Mouse (Mus musculus) adrenal gland (tissue): Measurements from ENCODE around the gene Tex52.

Experiments
- intact Hi-C: fragments of 180-260 bp; cut with DNase I; formaldehyde crosslinking; loops from one replicate; pipeline ENCODE4 v1.15.1; 2025
- long read RNA-seq, 2 experiments: library from polyadenylated mRNA; unstranded; transcript quantifications; one replicate each; pipeline ENCODE4 v2.0.0; 2020; ENCODE audit warnings: borderline replicate concordance in 1 of 2; ENCODE audit not compliant: insufficient replicate concordance in 1 of 2

Tex52 gene
- long read RNA-seq, experiment 1 = 0 reads
- long read RNA-seq, experiment 2 = 0 reads

DNA sequence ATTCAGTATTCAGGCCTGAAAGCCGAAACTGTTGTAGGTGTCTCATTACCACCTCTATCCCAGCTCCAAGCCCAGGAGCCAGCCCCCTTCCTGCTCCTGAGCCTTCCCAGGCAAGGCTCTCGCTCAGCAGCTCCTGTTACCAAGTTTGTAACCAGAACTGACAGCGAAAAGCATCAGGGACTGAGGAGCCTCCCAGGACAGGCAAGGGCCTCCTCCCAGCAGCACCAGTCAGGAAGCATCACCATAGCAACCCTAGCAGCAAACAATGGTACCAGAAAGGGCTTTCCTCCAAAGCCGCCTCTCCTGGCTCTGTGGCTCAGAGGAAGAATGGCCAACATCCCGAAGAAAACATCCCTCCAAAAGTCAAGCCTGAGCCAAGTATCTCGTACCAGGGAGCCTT is at the start of gene Tex52, which contains the start of gene Gm44596:
Tex52 (plus strand) TSS at position 265 of the 400 bp plus-strand sequence.
Gm44596 (plus strand) TSS at position 312 of the 400 bp plus-strand sequence.
- intact Hi-C loops = no loop called here

DNA sequence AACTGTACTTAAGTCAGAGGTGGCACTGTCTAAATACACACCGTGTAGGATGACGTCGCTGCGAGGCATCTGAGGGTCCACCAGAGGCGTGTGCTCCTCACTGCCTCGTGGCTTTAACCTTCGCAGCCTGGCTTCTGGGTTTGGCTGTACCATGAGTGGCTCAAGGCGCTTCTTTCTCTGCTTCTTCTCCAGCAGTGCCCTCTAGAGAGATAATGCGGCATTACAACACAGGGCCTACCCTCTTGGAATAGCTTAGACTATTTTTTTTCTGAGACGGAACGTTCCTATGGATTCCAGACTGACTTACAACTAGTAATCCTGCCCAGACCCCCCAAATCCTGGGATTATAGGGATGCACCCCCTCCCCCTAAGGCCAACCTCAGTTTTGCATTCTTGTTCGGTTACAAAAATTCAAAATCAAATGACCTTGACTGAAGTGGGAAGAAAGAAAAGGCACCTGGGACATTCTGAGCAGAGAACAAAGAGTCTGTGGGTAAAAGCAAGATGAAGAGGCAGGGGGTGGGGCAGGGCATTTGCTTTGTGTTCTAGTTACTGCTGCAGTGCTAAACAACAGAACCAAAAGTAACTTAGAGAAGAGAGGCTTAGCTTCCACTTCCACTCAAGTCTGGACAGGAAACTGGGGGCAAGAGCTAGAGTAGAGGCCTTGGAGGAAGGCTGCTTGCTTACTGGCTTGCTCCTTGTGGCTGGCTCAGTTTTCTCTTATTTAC is 40.7 kb upstream of the Tex52 start:
- intact Hi-C loops = no loop called here

DNA sequence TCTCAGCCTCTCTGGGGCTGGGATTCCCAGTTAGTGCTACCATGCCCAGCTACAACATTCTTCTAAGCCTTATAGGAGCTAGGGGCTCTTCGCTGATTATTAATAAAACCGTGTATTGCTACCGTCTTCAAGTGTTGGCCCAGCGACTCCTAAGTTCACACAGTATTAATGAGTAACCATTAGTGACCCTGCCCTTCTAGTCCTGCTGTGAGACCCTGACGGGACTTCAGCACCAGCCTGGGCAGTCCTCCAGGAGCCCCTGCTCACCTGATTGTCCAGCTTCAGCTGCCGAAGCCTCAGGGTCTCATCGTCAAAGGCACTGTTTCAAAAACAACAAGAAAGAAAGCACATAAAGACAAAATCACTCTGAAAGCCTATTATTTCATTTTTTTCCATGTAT is 37.8 kb upstream of the Tex52 start:
- intact Hi-C loops = no loop called here

DNA sequence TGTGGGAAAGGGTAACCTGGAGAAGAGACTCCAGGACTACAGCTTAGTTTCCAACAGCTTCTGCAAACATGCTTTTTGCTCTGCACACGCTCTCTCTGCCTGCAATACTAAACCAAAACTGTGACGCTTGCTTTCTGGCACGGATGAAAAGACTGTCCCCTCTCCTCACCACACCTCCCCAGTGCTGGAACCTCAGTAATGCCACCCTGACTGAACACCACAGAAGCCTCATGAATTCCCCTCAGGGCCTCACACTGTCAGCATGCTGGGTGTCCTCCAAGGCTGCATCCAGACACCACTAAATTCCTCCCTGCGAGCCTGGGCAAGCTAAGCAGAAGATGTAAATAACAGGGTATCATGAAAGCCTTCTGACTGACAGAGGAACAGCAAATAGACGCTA is 36.4 kb upstream of the Tex52 start:
- intact Hi-C loops = no loop called here

DNA sequence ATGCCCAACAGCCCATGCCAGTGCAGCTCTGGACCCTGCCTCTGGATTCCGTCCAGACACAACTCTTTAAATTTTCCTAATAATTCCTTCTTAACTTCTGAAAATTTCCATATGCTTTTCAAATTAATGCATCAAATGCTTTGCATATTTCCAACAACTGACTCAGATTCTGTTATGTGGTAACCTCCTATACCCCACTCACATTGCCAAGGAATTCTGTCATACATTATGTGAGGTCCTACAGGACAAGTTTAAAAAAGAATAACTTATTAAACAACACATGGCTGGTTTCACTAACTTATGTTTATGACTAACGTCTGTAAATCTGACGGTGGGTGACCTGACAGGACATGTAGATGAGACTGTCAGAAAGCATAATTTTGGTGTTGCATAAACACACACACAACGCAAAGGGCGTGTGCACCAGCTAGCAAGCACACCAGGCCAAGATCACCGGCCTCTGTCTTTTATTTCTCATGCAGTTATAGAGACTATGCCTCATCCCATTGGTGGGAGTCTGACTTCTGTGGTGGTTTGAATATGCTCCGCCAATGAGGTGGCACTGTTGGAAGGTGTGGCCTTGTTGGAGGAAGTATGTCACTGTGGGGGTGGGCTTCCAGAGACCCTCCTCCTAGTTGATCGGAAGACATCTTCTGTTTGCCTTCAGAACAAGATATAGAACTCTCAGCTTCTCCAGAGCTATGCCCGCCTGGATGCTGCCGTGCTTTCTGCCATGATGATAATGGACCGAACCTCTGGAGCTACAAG is 33.1 kb upstream of the Tex52 start:
- intact Hi-C loops = no loop called here

DNA sequence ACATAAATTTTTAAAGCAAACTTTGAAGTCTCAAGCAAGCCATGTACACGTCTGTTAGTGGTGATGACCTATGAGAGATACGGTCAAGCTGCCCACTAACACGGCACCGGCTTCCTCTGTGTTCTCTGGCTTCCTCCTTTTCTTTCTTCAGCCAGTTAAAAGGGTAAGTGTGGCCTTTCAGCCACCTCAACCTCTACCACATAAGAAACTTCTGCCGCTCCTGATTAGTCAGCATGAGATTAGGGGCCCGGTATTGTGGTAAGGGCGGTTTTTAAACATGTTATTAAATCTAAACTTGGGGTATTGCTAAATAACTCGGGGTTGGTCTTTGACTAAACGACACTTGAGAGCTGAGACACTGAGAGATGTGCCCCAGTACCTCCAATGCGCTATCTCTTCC is 29.6 kb upstream of the Tex52 start:
- intact Hi-C loops = no loop called here

DNA sequence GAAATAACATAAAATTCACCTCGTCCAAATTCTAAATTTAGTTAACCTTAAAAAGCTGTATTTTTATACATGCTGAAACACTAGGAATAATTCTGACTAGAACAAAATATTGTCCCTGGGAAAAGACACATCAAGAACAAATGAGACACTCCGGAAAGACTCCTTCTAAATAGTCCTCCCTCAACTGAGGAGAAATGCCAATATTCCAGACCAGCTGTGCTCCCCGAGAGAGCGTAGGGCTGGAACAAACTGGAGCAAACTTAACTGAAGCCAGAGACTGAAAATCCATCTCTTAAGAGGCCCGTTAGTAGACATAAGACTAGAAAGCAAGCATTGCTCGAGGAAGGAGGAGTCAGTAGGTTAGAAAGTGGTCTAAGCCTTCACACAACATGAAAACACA is 28.5 kb upstream of the Tex52 start:
- intact Hi-C loops = no loop called here

DNA sequence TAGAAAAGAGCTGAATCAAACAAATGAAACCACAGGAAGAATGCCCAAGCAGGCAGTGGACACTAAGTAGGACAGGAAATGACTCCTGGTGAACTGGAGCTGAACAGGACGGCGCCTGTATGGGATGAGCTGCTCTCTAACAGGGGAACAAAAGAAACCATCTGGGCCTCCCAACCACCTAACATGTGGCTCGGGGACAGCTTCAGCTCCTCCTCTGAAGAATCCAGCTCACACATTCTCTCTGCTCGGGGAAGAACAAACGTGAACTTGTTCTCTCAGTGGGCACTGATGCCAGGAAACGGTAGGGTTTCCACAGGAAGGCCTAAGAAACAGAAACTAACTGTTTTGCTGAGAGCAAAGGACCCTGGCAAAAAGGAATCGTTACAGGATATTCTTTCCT is 25.5 kb upstream of the Tex52 start:
- intact Hi-C loops = no loop called here

DNA sequence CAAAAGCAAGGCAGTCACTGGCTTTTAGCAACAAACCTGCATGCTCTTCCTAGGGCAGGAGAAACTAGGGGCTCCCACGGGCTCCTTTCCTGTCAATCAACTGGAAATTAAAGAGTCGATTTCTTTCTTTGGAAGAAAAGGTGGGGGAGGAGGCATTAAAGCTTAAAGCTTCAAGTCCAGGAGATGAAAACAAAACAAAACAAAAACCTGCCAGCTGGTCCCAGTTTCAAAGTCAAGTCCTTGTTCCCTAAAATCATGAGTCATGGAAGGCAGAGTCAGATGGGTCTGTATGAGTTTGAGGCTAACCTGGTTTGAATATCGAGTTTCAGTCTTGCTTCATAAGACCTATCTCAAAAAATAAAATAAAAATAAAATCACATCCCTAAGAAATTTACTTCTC is 21.1 kb upstream of the Tex52 start:
- intact Hi-C loops = no loop called here

DNA sequence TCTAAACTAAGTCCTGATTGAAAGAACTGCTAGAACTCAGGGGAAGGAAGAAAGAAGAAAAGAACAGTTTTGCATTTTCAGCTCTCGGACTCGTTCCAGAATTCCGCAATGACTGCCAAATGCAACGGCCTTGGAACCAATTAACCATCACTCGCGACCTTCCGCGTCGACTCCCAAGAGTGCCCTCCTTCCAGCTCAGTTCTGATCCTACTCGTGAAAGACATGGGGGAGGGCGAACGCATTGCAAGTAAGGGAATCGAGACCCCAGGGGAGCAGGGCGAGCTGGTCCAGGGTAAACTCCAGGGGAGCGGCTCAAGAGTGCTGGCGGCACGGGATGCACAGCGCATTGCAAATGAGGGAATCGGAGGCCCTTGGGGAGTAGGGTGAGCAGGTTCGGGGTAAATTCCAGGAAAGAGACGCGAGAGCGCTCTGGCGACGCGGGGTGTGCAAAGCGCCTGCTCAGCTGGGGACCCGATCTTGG is 20.0 kb upstream of the Tex52 start:
- intact Hi-C loops = loop anchor here (5.0 kb wide), 1 partner anchor 118 kb away; no protein-coding TSS in a partner anchor

DNA sequence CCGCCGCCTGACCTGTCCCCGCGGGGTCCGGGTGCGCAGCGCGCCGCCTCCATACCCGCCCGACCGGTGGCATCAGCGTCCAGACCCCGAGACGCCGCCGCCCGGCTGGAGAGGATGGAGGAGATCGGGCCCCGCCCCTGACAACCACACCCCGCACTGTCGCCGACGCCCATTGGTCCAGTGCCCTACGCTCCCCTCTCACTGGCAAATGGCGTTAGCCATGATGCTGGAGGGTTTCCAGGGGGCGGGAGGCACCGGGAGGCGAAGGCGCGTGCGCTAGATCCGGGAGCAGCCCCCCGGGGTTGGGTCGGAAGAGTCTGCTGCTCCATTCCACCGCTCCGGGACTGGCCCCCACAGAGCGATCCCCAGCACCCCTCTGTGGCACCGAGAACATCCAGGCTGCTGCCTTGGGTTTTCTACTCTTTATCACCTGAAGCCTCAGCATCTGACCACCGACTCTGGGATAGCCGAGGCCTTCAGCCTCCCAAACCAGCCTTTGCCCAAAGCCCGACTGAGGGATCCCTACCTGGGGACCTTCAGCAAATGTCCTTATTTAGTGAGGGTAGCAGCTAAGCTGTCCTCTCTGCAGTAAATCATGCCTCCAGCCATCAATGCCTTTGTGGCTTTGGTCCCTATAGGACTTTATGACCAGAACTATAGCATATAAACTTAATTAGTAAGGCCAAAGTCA is 19.4 kb upstream of the Tex52 start, which contains the start of gene Tulp3:
Tulp3 (minus strand) TSS at position 126 of the 691 bp plus-strand sequence.
- intact Hi-C loops = loop anchor here (5.0 kb wide), 1 partner anchor 119 kb away; no protein-coding TSS in a partner anchor

DNA sequence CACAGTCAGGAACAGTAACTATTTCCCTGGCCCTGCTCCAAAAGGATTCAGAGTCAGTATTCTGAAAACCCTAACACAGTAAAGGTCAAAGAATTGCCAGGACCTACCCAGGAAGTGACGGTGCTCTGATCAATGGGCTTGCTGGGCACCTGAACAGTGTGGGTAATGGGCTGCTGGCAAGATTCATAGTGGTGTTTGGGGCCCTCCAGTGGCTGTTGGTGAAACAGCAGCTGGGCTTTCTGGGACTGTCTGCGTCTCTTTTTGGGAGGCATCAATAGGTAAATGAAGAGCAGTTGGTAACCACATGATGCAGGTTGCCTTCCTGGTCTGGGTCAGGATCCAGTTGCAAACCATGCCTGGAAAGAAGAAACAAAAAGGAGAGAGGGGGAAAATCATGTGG is 16.3 kb upstream of the Tex52 start:
- intact Hi-C loops = loop anchor here (1.0 to 5.0 kb wide), 2 partner anchors 41 to 122 kb away; no protein-coding TSS in a partner anchor

DNA sequence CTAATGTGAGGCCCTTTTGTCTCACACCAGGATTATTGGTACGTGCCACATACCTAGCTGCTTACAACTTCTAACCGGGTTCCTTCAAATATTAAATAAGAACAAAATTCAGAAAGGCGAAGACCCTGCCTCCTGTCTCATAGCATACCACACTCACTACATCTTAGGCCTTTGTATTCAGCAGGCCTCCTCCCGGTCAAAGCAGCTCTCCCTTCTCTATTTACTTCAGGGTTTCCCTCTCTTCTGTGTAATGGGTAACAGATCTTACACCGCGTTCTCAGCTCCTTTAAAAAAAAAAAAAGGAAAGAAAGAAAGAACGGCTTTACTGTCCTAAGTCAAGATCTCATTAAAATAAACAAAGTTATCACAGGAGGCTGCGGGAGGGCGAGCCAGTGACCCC is 13.4 kb upstream of the Tex52 start:
- intact Hi-C loops = no loop called here

DNA sequence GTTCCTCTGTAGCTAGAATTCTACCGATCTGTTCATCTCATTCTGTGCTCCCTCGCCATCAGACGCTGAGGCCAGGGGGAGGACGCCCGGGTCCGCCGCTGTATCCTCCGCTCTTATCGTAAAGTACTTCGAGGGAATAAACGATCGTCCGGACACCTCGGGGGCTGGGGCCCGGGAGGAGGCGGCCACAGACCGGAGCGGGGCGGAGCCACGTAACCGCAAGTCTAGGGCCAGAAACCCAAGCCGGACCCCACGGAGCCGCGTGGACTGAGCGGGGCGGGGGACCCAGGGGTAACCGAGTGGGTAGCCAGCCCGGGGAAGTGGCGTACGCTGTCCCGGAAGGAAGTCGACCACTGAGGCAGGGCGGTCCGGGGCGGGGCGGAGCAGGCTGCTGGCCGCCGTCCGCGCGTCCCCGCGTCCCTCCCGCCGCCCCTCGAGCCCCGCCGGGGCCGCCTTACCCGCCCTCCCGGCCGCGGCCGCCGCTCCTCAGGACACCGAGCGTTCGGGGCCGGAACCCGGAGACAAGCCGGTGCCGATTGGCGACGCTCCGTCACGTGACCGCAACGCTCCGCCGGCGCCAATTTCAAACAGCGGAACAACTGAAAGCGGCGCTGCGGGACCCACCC is 12.8 kb upstream of the Tex52 start, which contains the start of the genes Rhno1 and Foxm1:
Rhno1 (minus strand) TSS at position 531 of the 626 bp plus-strand sequence.
Foxm1 (plus strand) TSS at position 587 of the 626 bp plus-strand sequence.
- intact Hi-C loops = no loop called here

DNA sequence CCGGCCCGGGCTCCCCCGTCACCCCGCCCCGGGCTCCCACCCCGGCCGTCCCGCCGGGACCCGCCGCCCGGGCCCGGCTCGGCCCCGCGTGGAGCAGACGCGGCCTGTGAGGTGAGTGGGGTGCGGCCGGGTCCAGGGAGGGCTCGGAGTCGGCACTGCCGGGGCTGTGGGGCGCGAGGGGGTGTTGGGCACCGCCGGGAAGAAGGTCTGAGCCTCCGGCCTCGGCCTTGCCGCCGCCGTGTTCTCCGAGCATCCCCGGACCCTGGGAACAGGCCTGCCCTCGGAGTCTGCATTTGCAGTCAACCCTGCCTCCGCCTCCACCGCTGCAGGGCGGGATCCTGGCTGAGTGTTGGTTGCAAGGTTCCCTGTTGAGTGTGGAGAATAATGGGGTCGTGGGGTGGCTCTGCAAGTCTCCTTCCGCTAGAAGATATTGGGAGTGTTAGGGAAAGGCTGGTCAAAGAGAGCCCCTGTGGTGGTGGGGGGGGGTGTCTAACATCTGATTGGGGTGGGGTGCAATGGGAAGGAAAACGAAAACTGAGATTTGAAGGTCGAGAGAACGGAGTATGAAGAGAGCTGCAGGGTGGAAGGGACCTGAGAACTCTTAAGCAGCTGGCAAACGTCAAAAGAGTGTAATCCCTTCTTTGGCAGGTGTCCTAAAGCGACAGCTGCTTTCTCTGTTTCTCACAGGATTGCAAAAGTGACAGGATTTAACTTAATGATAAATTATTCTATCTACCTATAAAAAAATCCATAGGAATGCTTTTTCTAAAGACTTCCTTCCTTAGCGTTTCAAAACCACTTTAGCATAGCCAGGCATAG is 12.0 kb upstream of the Tex52 start:
- intact Hi-C loops = no loop called here

DNA sequence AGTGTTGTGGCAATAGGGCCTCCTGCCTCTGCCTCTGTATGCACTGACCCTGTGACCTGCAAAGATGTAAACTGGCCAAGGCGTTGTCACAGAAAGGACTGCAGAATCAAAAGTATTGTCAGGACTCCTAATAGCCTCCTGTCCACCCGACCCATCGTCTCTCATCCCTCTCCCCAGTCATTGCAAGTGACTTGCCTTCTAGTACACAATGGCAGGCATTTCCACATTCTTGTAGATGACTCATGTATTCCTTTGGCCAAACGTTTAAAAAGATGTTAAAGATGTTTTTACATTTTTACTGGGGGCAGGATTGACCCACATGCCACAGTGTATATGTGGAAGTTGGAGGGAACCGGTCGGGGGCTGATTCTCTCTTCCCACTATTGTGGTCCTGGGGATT is 10.5 kb upstream of the Tex52 start:
- intact Hi-C loops = no loop called here

DNA sequence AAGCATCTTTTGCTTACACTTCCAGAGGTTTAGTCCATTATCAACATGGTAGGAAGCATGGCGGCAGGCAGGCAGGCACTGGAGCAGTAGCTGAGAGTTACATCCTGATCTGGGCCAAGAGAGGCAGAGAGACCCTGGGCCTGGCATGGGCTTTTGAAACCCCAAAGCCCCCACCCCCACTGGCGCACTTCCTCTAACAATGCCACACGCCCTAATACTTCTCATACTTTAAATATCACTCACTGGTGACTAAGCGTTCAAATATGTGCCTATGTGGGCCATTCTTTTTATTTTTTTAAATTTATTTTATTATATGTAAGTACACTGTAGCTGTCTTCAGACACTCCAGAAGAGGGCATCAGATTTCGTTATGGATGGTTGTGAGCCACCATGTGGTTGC is 8.8 kb upstream of the Tex52 start:
- intact Hi-C loops = no loop called here

DNA sequence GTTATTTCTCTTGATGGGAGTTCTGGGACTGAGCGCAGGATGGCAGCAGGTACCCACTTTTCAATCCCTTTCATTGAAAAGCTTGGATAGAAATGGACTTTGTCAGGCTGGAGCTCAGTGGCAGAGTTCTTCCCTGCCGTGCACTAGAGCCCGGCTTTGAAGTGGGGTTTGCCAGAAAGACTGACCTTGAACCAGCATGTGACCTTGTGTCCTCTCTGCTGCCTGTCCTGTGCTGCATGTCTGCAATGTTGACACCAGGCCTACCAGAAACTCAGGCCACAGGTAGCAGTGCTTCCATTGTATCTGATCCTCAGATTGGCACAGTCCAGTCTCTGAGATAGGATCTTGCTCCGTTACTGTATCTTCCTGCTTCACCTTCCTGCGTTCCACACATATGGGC is 5.2 kb upstream of the Tex52 start:
- intact Hi-C loops = loop anchor here (5.0 kb wide), 1 partner anchor 42 kb away; no protein-coding TSS in a partner anchor

DNA sequence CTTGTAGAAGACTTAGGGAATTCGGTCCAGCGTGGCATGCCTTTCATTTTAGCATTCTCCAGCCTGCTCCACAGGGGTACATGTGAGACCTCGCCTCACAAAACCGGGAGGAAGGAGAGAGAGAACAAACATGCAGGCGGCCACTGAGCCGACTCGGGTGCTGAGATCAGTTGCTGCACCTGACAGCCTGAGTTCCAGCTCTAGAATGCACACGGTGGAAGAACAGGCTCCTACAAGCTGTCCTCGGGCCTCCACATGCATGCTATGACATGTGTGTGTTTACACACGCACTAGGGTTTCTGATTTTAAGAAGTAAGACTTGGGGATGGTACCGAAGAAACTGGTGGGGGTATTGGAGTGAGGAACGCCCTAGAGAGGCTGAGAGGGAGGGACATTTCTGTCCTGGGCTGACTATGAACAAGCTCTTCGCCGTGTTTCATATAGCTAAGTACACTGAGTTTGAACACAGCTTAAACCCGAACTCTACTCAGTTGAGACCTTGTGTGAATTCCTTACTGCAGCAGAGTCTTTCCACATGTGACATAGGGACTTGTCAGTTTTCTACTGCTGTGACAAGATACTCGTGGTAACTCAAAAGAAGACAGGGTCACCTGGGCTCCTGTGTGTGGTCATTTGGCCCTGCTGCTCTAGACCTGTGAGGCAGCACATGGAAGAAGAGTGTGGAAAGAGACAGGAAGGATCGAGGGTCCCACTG is 1.3 kb downstream of the Tex52 start:
- intact Hi-C loops = no loop called here
